Mouse (Mus musculus) forebrain, postnatal 0 days (tissue): Measurements from ENCODE around the gene Cmip. TPM values are rescaled to one million over a fixed set of nuclear protein-coding genes. Genes with fewer than 3 reads are reported as not detected.

Experiments
- ATAC-seq: fragments of 200-750 bp; cut with Nextera tagmentation; 2 replicates; pipeline ENCODE4 v1.8.0; 2017; ENCODE audit warnings: mild to moderate bottlenecking, moderate library complexity
- DNase-seq: peaks from one replicate; pipeline ENCODE4 v3.0.0-alpha.2; 2015
- H3K27ac ChIP-seq: fragments of 300-500 bp; sonication (generic); 2 replicates; pipeline ENCODE4 v1.5.1; 2014; ENCODE audit warnings: low read depth, mild to moderate bottlenecking, antibody characterized with exemption, low read length, moderate library complexity, mixed read lengths
- H3K27me3 ChIP-seq: fragments of 300-500 bp; sonication (generic); 2 replicates; pipeline ENCODE4 v1.6.1; 2014; ENCODE audit warnings: mild to moderate bottlenecking, low read length, mixed read lengths; ENCODE audit not compliant: insufficient read depth
- H3K36me3 ChIP-seq: fragments of 300-500 bp; sonication (generic); 2 replicates; pipeline ENCODE4 v1.6.1; 2014; ENCODE audit warnings: mild to moderate bottlenecking, moderate library complexity; ENCODE audit not compliant: insufficient read depth
- H3K4me1 ChIP-seq: fragments of 300-500 bp; sonication (generic); 2 replicates; pipeline ENCODE4 v1.6.1; 2014; ENCODE audit warnings: antibody characterized with exemption; ENCODE audit not compliant: insufficient read depth
- H3K4me2 ChIP-seq: fragments of 300-500 bp; sonication (generic); 2 replicates; pipeline ENCODE4 v1.6.1; 2014; ENCODE audit warnings: low read depth, mild to moderate bottlenecking, moderate library complexity
- H3K4me3 ChIP-seq: fragments of 300-500 bp; sonication (generic); 2 replicates; pipeline ENCODE4 v1.5.1; 2014; ENCODE audit warnings: low read depth, low read length, mixed read lengths
- H3K9ac ChIP-seq: fragments of 300-500 bp; sonication (generic); 2 replicates; pipeline ENCODE4 v1.6.1; 2014; ENCODE audit warnings: mild to moderate bottlenecking
- H3K9me3 ChIP-seq: fragments of 300-500 bp; sonication (generic); 2 replicates; pipeline ENCODE4 v1.6.1; 2016; ENCODE audit warnings: low read length
- CTCF ChIP-seq: sonication (generic); IDR thresholded peaks from 2 replicates; pipeline ENCODE4 v1.5.1; 2016; ENCODE audit warnings: antibody characterized with exemption, control low read depth, low read depth
- WGBS: fragments of 180-500 bp; shearing (Covaris S2); extraction: QIAGEN DNeasy Blood & Tissue Kit; methylation state at CpG from one replicate; pipeline ENCODE4 v1.1.7; 2014; 5-methylcytosine and 5-hydroxymethylcytosine counted together
- polyA plus RNA-seq: library from polyadenylated mRNA; unstranded; fragments of >200 nt; fragmentation: Nextera tagmentation; extraction: Ambion mirVana; gene quantifications from 2 replicates; pipeline ENCODE4 v1.2.1, GENCODE M21; 2015
- total RNA-seq: library from RNA; depleted of rRNA; stranded (reverse); fragments of >200 nt; gene quantifications from 2 replicates; pipeline ENCODE4 v1.2.3, GENCODE M21; 2014

The Cmip gene
- total and polyA plus RNA-seq, 2 experiments from 2014 or later = 192 to 204 TPM

DNA sequence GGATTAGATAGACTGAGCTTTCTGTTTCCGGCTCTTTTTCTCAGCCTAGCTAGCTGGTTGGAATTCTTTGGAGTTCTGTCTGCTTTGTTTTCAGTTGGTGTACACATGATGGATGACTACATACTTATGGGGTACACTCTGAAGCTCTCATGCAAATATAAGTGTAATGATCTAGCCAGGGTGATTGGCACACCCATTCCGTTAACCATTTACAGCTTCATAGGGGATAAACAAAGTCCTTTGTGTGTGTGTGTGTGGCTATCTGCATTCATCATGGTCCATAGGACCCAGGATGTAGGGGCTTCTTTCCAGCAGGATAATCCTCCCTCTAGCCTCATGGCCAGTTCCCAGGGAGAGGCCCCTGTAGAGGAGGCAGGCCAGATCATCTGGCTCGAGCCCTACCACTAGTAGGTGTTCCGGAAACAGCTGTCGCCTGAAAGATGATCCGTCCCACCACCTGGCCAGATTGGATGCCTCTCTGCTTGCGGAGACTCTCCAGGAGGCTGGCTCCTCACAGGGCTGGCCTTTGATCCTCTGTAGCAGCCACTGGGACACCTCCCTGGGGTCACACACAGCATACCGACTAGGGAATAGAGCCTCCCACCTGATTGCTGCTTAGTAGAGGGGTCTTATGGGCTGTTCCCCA, 57.6 kb downstream of the Cmip start:
- ATAC-seq (no peak), DNase-seq (no peak)
- H3K4me3 ChIP-seq = no peak overlapping the region
- H3K9me3 ChIP-seq = no peaks in the 10 kb centered on the region
- TF ChIP-seq CTCF = no peak
- no peaks in the 10 kb centered on the region for H3K36me3 ChIP-seq
- H3K27ac ChIP-seq = no peak overlapping the region
- WGBS = 34% methylated on average over 8 of the region's 8 CpGs
- H3K4me1 ChIP-seq = peaks cover 5% of the 10 kb centered on the region; the same call in 1 of the 2 replicates
- H3K27me3 ChIP-seq = no peaks in the 10 kb centered on the region
- no peak overlapping the region for H3K9ac ChIP-seq
- no peak overlapping the region for H3K4me2 ChIP-seq

DNA sequence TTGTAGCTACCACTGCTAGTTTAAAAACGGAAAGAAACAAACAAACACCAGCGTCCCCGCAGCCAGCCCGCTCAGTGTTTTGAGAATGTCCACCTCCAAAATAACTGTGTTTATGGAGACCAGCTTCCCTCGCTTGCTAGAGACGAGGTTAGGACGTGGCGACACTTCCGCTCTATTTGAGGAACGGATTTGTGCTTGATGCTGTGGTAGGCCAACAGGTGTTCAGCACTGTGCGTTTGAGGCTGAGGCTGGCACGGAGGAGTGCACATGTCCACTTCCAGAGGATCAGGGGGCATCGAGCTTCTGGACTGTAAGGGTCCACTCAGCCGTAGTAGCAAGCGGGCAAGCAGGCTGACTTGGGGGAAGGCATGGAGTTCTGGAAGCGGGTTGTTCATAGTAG, 58.9 kb downstream of the Cmip start:
- Histone ChIP-seq H3K27me3 (no peaks in the 10 kb centered on the region), H3K4me1 (peaks cover 5% of the 10 kb centered on the region; the same call in 1 of the 2 replicates), H3K4me2 (no peak overlapping the region), H3K27ac (no peak overlapping the region), H3K9me3 (no peaks in the 10 kb centered on the region), H3K4me3 (no peak overlapping the region), H3K9ac (no peak overlapping the region), H3K36me3 (no peaks in the 10 kb centered on the region)
- WGBS = 91% methylated on average over 16 of the region's 16 CpGs
- DNase-seq (no peak), ATAC-seq (no peak)
- TF ChIP-seq CTCF = no peak

DNA sequence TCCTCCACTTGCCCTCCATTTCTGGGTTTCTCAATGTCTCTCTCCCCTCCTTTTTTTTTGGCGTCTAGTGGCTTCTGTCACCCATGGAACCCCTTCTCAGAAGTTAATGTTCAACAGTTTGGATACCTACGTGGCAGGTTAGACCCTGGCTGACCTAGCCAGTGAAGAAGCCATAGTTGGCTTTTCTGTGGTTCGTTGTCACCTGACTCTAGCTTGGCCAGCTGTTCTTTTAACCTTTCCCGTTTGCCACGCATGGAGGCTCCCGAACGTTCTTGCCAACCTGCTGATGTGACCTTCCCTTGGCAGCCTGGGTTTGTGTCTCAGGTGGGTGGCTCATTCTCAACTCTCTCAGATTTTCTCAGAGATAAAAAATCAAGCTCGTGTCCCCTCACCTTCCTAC, 60.6 kb downstream of the Cmip start:
- Histone ChIP-seq H3K36me3 (no peaks in the 10 kb centered on the region), H3K27me3 (no peaks in the 10 kb centered on the region), H3K4me1 (peaks cover 17% of the 10 kb centered on the region), H3K4me2 (no peak overlapping the region), H3K9me3 (no peaks in the 10 kb centered on the region), H3K9ac (no peak overlapping the region), H3K4me3 (no peak overlapping the region), H3K27ac (no peak overlapping the region)
- DNase-seq (no peak), ATAC-seq (no peak)
- 88% methylated on average over 8 of the region's 8 CpGs for WGBS
- no peak for TF ChIP-seq CTCF

DNA sequence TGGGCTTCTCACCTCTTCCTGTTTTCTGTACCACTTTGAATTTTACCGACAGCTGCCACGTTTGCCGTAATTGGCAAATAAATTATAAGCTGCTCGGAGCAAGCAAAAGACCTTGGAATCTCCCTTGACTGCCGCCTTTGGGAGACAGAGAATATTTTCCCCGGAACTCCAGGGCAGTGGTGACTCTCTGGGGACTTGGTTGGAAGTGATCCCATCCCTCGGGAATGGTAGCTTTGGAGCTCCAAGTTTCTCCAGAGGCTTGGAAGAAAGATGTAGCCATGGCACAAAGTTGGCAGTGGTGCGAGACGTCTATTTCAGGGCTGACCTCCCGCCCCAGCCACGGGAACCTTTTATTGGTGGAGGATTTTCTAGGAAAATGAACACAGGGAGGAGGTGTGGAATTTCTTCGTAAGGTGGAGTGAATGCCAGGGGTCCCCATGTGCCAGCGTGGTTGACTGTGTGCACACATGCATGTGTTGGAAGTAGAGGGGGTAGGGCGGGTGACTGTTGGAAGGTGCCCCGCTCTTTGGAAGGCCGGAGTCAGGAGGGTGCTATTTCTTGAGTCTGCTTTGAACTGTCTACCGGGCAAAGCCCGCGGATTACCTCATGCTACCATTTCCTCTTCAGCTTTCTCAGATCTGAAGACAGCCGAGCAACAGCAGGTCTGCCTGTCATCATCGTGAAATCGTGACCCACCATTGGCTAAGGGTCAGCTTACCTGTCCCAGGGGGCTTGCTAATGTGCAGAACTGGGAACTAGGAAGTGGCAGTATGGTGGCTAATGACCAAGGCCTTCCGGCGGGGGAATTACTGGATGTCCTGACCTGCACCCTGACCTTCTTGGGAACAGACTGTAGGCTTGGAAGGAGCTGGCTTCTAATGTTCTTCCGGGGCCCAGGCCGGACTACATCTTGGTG, 62.3 kb downstream of the Cmip start:
- no peak overlapping the region for H3K9ac ChIP-seq
- H3K4me3 ChIP-seq = no peak overlapping the region
- no peak for DNase-seq
- H3K4me1 ChIP-seq = peaks cover 23% of the 10 kb centered on the region
- H3K9me3 ChIP-seq = no peaks in the 10 kb centered on the region
- 0 out of 2 replicates have a peak overlapping the region, but pooled peaks have one; percentile 4 for H3K27ac ChIP-seq
- no peak for ATAC-seq
- H3K4me2 ChIP-seq = no peak overlapping the region
- no peak for TF ChIP-seq CTCF
- no peaks in the 10 kb centered on the region for H3K27me3 ChIP-seq
- WGBS = 79% methylated on average over 26 of the region's 26 CpGs
- H3K36me3 ChIP-seq = no peaks in the 10 kb centered on the region

- no peak overlapping the region for H3K9ac ChIP-seq
- peaks cover 18% of the 10 kb centered on the region for H3K4me1 ChIP-seq
- WGBS = 97% methylated on average over 10 of the region's 10 CpGs
- no peak for TF ChIP-seq CTCF
- H3K9me3 ChIP-seq = no peaks in the 10 kb centered on the region
- ATAC-seq = no peak
- no peak overlapping the region for H3K4me2 ChIP-seq
- H3K4me3 ChIP-seq = no peak overlapping the region
- H3K36me3 ChIP-seq = no peaks in the 10 kb centered on the region
- peak overlapping the region; percentile 78 for H3K27ac ChIP-seq
- no peak for DNase-seq
- H3K27me3 ChIP-seq = no peaks in the 10 kb centered on the region
These were observed 63.8 kb downstream of the Cmip start for GRCm38 (mm10) chr8:117320616-117321015.

DNA sequence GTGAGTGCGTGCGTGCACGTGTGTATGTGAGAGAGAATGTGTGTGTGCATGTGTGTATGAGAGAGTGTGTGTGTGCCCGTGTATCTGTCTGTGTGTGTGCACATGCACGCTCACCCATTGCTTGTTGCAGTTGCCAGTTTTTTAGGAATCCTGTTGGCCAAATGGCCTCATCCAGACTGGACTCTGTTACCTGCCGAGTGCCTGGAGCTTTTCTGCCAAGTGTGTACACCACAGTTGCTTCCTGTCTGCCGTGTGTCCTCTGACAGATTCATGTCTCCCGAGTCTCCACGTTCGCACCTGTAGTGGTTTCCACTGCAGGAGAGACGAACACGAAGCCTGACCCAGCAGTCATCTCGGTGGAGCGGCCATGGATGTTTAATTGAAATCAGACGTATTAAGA, 64.4 kb downstream of the Cmip start:
- H3K4me3 ChIP-seq = no peak overlapping the region
- H3K9ac ChIP-seq = no peak overlapping the region
- ATAC-seq = no peak
- no peaks in the 10 kb centered on the region for H3K36me3 ChIP-seq
- H3K9me3 ChIP-seq = no peaks in the 10 kb centered on the region
- peak overlapping the region; percentile 78 for H3K27ac ChIP-seq
- no peaks in the 10 kb centered on the region for H3K27me3 ChIP-seq
- no peak overlapping the region for H3K4me2 ChIP-seq
- H3K4me1 ChIP-seq = peaks cover 18% of the 10 kb centered on the region
- TF ChIP-seq CTCF = no peak
- DNase-seq = no peak
- 67% methylated on average over 15 of the region's 15 CpGs for WGBS

- Histone ChIP-seq H3K36me3 (no peaks in the 10 kb centered on the region), H3K4me2 (peak overlapping the region; percentile 13), H3K4me1 (peaks cover 18% of the 10 kb centered on the region), H3K9ac (peak overlapping the region; percentile 18; the same call in 1 of the 2 replicates), H3K27ac (peak overlapping the region; percentile 78), H3K4me3 (no peak overlapping the region), H3K27me3 (no peaks in the 10 kb centered on the region), H3K9me3 (no peaks in the 10 kb centered on the region)
- peak; percentile 80 for DNase-seq
- 19% methylated on average over 6 of the region's 6 CpGs for WGBS
- TF ChIP-seq CTCF = no peak
- peak; percentile 95 for ATAC-seq
These were observed 65.2 kb downstream of the Cmip start for GRCm38 (mm10) chr8:117322021-117322420.
